Mouse (Mus musculus) erythroid progenitor cell, adult 5-6 weeks (primary cell): ENCODE results near the gene Cntrob. TPM values are rescaled to one million over a fixed set of nuclear protein-coding genes. Genes with fewer than 3 reads are reported as not detected.
"Not testable (repeated sequence)": the region's sequence is repeated elsewhere in the genome, so short reads cannot be mapped to it uniquely, and the experiment has no call there.

Source experiments
- ATAC-seq: replicated peaks from 2 replicates; pipeline ENCODE4 v1.8.0; 2016; ENCODE audit warnings: moderate number of reproducible peaks, mild to moderate bottlenecking, moderate TSS enrichment, inconsistent platforms; ENCODE audit not compliant: poor library complexity, low FRiP score, severe bottlenecking
- total RNA-seq, 2 experiments: library from RNA; stranded (forward) in 1 of 2; stranded (reverse) in 1 of 2; fragments of 150-400 nt in 1 of 2; fragments of 186-747, 209-891 nt in 1 of 2; gene quantifications; 2 replicates each; pipeline versions ENCODE4 v1.2.3 to v1.2.4; 2015 to 2017; ENCODE audit warnings: low replicate concordance in 2 of 2

Gene Cntrob
- total RNA-seq, 2 experiments from 2014 or later, result 113 to 135 TPM

- no peak for ATAC-seq
These were observed 33.0 kb upstream of the Cntrob start for GRCm38 (mm10) chr11:69356544-69356943.

GRCm38 (mm10) chr11:69346441-69346840 lies 22.9 kb upstream of the Cntrob start:
- ATAC-seq, result no peak

DNA sequence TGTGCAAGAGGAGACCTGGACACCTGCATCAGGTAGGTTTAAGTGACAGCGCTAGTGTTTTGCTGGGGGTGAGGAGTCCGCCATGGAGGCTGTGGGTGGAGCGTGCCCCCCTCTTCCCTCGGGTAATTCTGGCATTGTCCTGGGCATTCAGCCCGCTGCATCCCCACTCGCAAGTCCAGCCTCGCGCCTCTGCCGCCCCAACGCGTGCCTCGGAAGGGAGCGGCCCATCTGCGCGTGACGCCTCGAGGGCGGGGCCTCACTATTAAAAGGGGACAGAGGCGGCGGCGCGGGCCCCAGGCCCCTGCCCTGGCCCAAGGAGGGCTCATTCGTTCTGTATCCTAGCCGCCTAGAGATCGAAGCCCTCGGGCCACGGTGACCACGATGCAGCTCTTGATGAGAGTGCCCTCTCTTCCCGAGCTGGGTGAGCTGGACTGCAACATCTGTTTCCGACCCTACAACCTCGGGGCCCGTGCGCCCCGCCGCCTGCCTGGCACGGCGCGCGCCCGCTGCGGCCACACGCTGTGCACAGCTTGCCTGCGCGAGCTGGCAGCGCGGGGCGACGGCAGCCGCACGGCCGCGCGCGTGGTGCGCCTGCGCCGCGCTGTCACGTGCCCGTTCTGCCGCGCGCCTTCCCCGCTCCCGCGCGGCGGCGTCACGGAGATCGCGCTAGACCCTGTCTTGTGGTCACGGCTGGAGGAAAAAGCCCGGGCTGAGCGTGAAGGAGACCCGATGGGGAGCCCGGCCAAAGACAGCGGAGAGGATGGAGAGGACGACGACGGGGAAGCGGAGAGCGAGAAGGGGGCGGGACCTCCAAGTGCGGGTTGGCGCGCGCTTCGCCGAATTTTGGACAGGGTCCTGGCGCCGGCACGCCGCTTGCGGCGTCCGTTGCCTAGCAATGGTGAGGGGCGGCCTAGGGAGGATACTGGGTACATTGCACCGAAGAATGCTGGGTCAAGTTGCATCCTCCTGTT lies 16.9 kb upstream of the Cntrob start, which contains the start of gene Rnf227:
TSS of gene Rnf227 (plus strand) at position 301 of the 971 bp plus-strand sequence.
- ATAC-seq, result peak; percentile 75

GRCm38 (mm10) chr11:69334796-69335195 lies 11.2 kb upstream of the Cntrob start:
- no peak for ATAC-seq

- 0 out of 2 replicates have a peak, but pooled peaks have one; percentile 11 for ATAC-seq
These were observed 10.3 kb upstream of the Cntrob start for GRCm38 (mm10) chr11:69333922-69334321.

DNA sequence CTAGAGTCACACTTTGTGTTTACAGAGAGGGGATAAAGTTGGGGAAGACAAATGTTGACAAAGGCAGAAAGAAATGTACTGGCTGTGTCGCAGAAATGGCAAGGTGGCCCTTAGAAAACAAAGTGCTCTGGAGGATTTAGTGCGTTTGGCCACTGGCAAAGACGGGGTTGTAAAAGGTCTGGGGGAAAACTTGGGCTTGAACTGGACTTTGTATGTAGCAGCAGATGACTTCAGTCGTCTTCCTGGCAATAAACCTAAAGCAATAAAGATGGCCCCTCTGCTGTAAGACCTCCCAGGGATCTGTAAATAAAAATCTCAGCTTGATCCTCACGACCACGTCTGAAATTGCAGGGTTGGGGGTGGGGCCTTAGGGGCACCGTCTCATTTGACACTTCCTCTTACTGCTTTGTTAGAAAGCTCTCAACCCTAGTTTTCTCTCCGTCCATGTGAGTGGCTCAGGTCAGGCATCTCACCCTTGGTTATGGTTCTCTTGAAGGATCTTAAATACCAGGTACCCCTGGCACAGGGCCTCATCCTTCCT lies 9.2 kb upstream of the Cntrob start:
- no peak for ATAC-seq

- peak; percentile 55 for ATAC-seq
These were observed 8.4 kb upstream of the Cntrob start for GRCm38 (mm10) chr11:69331929-69332405.

GRCm38 (mm10) chr11:69331152-69331551 lies 7.6 kb upstream of the Cntrob start:
- ATAC-seq, result no peak

- ATAC-seq, result no peak
These were observed 4.9 kb upstream of the Cntrob start for GRCm38 (mm10) chr11:69328517-69328916.

DNA sequence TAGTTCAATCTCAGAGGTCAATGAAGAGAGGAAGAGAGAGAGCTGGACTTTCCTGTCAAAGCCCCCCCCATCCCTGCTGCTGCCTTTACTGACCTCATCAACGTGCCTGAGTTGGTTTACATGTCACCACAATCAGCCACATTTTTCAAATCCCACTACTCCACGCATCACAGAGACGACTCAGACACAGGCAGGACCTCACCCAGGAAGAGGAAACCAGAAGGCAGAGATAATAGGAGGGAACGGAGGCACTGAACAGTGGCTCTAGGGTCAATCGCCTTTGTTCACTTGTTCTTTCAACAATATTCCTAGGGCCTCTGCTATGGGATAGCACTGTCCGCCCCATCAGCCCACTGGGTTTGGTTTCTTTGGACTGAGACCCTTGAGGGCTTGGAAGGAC lies 4.1 kb upstream of the Cntrob start:
- ATAC-seq, result no peak

DNA sequence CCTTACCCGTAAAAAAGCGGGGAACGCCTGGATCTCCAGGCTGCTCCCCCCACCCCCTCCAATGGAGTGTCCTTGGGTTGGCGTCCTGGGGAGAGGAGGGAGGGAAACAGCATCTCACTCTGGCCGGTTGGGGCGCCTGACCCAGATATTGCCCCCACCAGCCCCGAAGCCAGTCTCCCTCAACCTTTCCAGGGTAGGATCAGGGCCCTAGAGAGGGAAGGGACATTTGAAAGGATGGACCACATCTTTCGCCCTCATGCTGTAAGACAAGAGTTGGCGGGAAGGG lies 3.5 kb upstream of the Cntrob start:
- ATAC-seq, result no peak

- no peak for ATAC-seq
These were observed 3.0 kb upstream of the Cntrob start for GRCm38 (mm10) chr11:69326408-69327156.

DNA sequence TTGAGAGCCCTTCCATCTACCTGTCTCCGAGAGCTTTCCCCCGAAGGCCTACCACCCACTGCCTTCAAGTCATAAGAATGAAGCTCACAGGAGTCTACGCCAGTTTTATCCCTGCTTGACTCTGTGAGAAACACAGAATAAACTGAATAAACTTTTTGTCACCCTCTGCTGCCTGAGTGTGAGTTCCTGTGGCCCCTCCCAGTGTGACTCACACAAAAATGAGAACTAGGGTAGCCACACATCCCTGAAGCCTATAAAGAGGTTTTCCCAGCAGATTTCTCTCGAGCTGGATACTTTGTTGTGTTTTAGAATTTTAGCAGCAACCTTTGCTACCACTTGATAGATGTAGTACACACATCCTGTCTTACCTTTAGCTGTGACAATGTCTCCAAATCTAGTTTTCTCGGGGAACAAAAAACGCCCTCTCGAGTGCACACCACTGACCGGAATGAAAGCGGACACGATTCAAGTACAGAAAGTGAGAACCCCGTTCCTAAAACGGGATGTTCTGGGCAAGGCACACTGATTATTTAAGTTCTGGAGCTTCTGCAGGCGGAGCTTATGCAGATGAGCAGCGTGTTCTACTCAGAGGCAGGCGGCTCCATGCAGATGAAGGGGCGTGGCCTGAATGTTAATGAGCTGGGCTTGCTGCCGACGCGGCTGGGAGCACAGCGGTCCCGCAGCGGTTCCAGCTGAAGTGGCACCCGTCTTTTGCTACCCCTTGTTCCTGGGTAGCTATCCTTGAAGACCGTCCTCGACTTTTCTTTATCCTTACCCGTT lies 2.2 kb upstream of the Cntrob start, which contains the start of gene Kcnab3:
TSS of gene Kcnab3 (plus strand) at position 631 of the 780 bp plus-strand sequence.
- peak; percentile 77 for ATAC-seq

- ATAC-seq, result no peak
These were observed 1.2 kb upstream of the Cntrob start for GRCm38 (mm10) chr11:69324749-69325148.

- 0 out of 2 replicates have a peak, but pooled peaks have one; percentile 0 for ATAC-seq
These were observed 693 bp downstream of the Cntrob start for GRCm38 (mm10) chr11:69322693-69323471.

GRCm38 (mm10) chr11:69322010-69322409 lies 1.6 kb downstream of the Cntrob start:
- no peak for ATAC-seq

GRCm38 (mm10) chr11:69321580-69321979 lies 2.0 kb downstream of the Cntrob start:
- ATAC-seq, result no peak

DNA sequence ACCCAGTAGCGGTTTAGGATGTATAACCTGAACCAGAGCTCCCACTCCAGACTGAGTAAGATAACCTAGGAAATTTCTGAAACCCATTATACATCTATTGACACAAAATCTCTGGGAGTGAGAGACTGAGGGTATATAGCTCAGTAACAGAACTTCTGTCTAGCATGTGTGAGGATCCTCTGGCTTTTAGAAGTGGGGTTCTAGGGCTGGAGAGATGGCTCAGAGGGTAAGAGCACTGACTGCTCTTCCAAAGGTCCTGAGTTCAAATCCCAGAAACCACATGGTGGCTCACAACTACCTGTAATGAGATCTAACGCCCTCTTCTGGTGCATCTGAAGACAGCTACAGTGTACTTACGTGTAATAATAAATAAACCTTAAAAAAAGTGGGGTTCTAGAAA lies 5.6 kb downstream of the Cntrob start:
- not testable (repeated sequence) for ATAC-seq

DNA sequence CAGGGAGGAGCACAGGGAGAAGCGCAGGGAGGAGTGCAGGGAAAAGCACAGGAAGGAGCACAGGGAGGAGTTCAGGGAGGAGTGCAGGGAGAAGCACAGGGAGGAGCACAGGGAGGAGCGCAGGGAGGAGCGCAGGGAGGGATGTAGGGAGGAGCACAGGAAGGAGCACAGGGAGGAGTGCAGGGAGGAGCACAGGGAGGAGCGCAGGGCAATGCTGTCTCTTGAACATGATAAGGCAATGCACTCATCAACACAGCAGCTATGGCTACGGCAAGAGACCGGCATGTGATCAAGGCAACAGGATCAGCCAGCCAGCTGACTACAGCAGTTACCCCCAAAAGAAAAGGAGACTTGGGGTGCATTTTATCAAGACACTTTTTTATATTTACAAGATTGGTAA lies 7.2 kb downstream of the Cntrob start:
- ATAC-seq, result peak; percentile 70
